Mouse (Mus musculus): Measurements from ENCODE around the gene Klhl42.

Klhl42 gene

GRCm38 (mm10) chr6:147087736-147088135 is 3.4 kb upstream of the Klhl42 start:
- DNase-seq (ENCODE audit: low spot score in 2 of 2): no peak

GRCm38 (mm10) chr6:147088517-147088916 is 2.7 kb upstream of the Klhl42 start:
- no peak for DNase-seq (ENCODE audit: low spot score in 2 of 2)

GRCm38 (mm10) chr6:147090191-147090590 is 988 bp upstream of the Klhl42 start:
- no peak for DNase-seq (ENCODE audit: low spot score in 2 of 2)

- peak; percentile 20 to 31 for DNase-seq (ENCODE audit: low spot score in 2 of 2)
Observed at GRCm38 (mm10) chr6:147092136-147092535, 957 bp downstream of the Klhl42 start.

- no peak for DNase-seq (ENCODE audit: low spot score in 2 of 2)
Observed at GRCm38 (mm10) chr6:147094771-147095170, 3.6 kb downstream of the Klhl42 start.

GRCm38 (mm10) chr6:147096109-147096508 is 4.9 kb downstream of the Klhl42 start:
- DNase-seq (ENCODE audit: low spot score in 2 of 2): no peak

GRCm38 (mm10) chr6:147096934-147097333 is 5.8 kb downstream of the Klhl42 start:
- DNase-seq (ENCODE audit: low spot score in 2 of 2): no peak

GRCm38 (mm10) chr6:147097346-147097929 is 6.3 kb downstream of the Klhl42 start:
- no peak for DNase-seq (ENCODE audit: low spot score in 2 of 2)

GRCm38 (mm10) chr6:147099458-147100277 is 8.5 kb downstream of the Klhl42 start:
- DNase-seq (ENCODE audit: low spot score in 2 of 2): peak in 1 of 2 experiments; percentile 36

- DNase-seq (ENCODE audit: low spot score in 2 of 2): no peak
Observed at GRCm38 (mm10) chr6:147102293-147102692, 11.1 kb downstream of the Klhl42 start.

- no peak for DNase-seq (ENCODE audit: low spot score in 2 of 2)
Observed at GRCm38 (mm10) chr6:147105529-147105928, 14.3 kb downstream of the Klhl42 start.

- no peak for DNase-seq (ENCODE audit: low spot score in 2 of 2)
Observed at GRCm38 (mm10) chr6:147106716-147107115, 15.5 kb downstream of the Klhl42 start.

- no peak for DNase-seq (ENCODE audit: low spot score in 2 of 2)
Observed at GRCm38 (mm10) chr6:147109283-147109682, 18.1 kb downstream of the Klhl42 start.

GRCm38 (mm10) chr6:147116579-147116978 is 25.4 kb downstream of the Klhl42 start:
- peak; percentile 22 to 83 for DNase-seq (ENCODE audit: low spot score in 2 of 2)

GRCm38 (mm10) chr6:147117764-147118163 is 26.6 kb downstream of the Klhl42 start:
- DNase-seq (ENCODE audit: low spot score in 2 of 2): no peak

- no peak for DNase-seq (ENCODE audit: low spot score in 2 of 2)
Observed at GRCm38 (mm10) chr6:147118190-147118589, 27.0 kb downstream of the Klhl42 start.

GRCm38 (mm10) chr6:147121320-147121719 is 30.1 kb downstream of the Klhl42 start:
- DNase-seq (ENCODE audit: low spot score in 2 of 2): no peak

GRCm38 (mm10) chr6:147127239-147127638 is 36.1 kb downstream of the Klhl42 start:
- no peak for DNase-seq (ENCODE audit: low spot score in 2 of 2)

GRCm38 (mm10) chr6:147138260-147138659 is 47.1 kb downstream of the Klhl42 start:
- no peak for DNase-seq (ENCODE audit: low spot score in 2 of 2)

- DNase-seq (ENCODE audit: low spot score in 2 of 2): no peak
Observed at GRCm38 (mm10) chr6:147140600-147141154, 49.5 kb downstream of the Klhl42 start.

GRCm38 (mm10) chr6:147144664-147145063 is 53.5 kb downstream of the Klhl42 start:
- no peak for DNase-seq (ENCODE audit: low spot score in 2 of 2)

GRCm38 (mm10) chr6:147145277-147145676 is 54.1 kb downstream of the Klhl42 start:
- peak; percentile 9 to 10 for DNase-seq (ENCODE audit: low spot score in 2 of 2)

- no peak for DNase-seq (ENCODE audit: low spot score in 2 of 2)
Observed at GRCm38 (mm10) chr6:147145753-147146152, 54.6 kb downstream of the Klhl42 start.
